Comparison of ENCODE assay signal across 19 mouse cellular contexts in the genomic region with DNA sequence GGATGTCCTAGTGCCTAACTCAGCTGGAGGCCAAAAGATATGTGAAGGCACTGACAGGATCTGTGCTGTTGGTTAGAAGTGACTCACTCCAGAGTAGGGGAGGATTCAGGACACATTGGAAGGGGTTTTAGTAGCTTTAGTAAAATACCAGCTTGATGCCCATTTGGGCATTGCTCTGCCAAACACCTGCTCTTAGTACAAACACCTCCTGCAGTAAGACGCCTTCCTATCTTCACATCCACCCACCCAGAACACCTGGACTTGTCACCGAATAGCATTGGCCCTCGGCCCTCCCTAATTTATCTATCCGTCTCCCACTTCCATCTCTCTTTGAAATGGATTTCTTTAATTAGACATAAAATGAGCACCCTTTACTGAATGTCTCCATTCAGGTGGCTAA.
DNase-seq lines count a peak whose midpoint lies in the region; ATAC-seq lines count a peak whose summit lies in the region.
"Had no signal": no experiment of that assay in that cellular context is flagged by ENCODE, and none has a peak within 500 bp of the region (broad histone marks: within the 10 kb centered on the region; RNA-seq: fewer than 3 reads in every experiment).

No protein-coding gene starts in this region.

- no peaks in the 10 kb centered on the region for H3K36me3 ChIP-seq in forebrain, embryonic 14.5 days (ENCODE audit: control insufficient read depth, insufficient read depth, low read length)
- H3K36me3 ChIP-seq: embryonic facial prominence, embryonic 10.5 days; heart, embryonic 15.5 days; hindbrain, embryonic 10.5 days had no signal

- ATAC-seq in forebrain, embryonic 14.5 days: no peak
- ATAC-seq: forebrain, embryonic 13.5 days had no signal

- H3K9ac ChIP-seq in forebrain, embryonic 14.5 days (ENCODE audit: low read length): no peak overlapping the region
- H3K9ac ChIP-seq: forebrain, embryonic 13.5 days; heart, embryonic 15.5 days; hindbrain, embryonic 14.5 days had no signal

- DNase-seq in layer of hippocampus, adult 8-10 months (ENCODE audit: low spot score in 2 of 2): peak; percentile 18 to 21
- no peak for DNase-seq in layer of hippocampus, postnatal 36 days
- DNase-seq in left cerebral cortex, postnatal 25 days (ENCODE audit: low spot score in 2 of 2): peak; percentile 17 to 55
- no peak for DNase-seq in left cerebral cortex, postnatal 10 days (ENCODE audit: extremely low spot score in 1 of 2, low spot score in 2 of 2)
- DNase-seq in brain, adult 2 months (ENCODE audit: low read depth, low spot score): peak; percentile 67
- peak; percentile 29 to 44 for DNase-seq in left cerebral cortex, postnatal 36 days (ENCODE audit: low spot score in 2 of 2)
- DNase-seq in forebrain, embryonic 14.5 days (ENCODE audit: low spot score): no peak
- DNase-seq: adrenal gland, adult 2 months; adrenal gland, postnatal 25 days; cerebellum, adult 2 months; cerebellum, postnatal 10 days; gastrocnemius, postnatal 10 days; heart, adult 2 months had no signal

- intact Hi-C loops in left cerebral cortex, postnatal 25 days (cut with DNase I): no loop called here
- intact Hi-C loops in left cerebral cortex, postnatal 10 days (cut with DNase I): no loop called here
- intact Hi-C loops in left cerebral cortex, postnatal 36 days (cut with DNase I): no loop called here

- WGBS in forebrain, embryonic 14.5 days: 74% methylated on average over 4 of the region's 4 CpGs

- no peak overlapping the region for H3K27ac ChIP-seq in forebrain, embryonic 14.5 days (ENCODE audit: low read depth, low read length)
- H3K27ac ChIP-seq: embryonic facial prominence, embryonic 10.5 days; forebrain, embryonic 13.5 days; heart, adult 2 months; heart, embryonic 15.5 days; hindbrain, embryonic 14.5 days had no signal

- no peak overlapping the region for H3K4me3 ChIP-seq in forebrain, embryonic 14.5 days (ENCODE audit: low read depth, low read length)
- H3K4me3 ChIP-seq: embryonic facial prominence, embryonic 10.5 days; forebrain, embryonic 13.5 days; heart, adult 2 months; heart, embryonic 15.5 days; hindbrain, embryonic 10.5 days had no signal

- H3K9me3 ChIP-seq in forebrain, embryonic 14.5 days (replicated peaks; ENCODE audit: control insufficient read depth, low read length): no peaks in the 10 kb centered on the region
- H3K9me3 ChIP-seq: embryonic facial prominence, embryonic 10.5 days; forebrain, embryonic 13.5 days; heart, embryonic 15.5 days; hindbrain, embryonic 10.5 days had no signal

- H3K4me2 ChIP-seq in forebrain, embryonic 14.5 days (ENCODE audit: low read length): no peak overlapping the region
- H3K4me2 ChIP-seq: forebrain, embryonic 13.5 days; heart, embryonic 11.5 days; heart, embryonic 15.5 days; hindbrain, embryonic 14.5 days had no signal

- no peaks in the 10 kb centered on the region for H3K27me3 ChIP-seq in forebrain, embryonic 14.5 days (replicated peaks; ENCODE audit: control insufficient read depth, insufficient read depth, low read length)
- H3K27me3 ChIP-seq: forebrain, embryonic 13.5 days; heart, embryonic 15.5 days had no signal

- H3K4me1 ChIP-seq in forebrain, embryonic 14.5 days (ENCODE audit: control insufficient read depth, insufficient read depth, low read length): peaks cover 18% of the 10 kb centered on the region; the same call in 1 of the 2 replicates
- H3K4me1 ChIP-seq: embryonic facial prominence, embryonic 10.5 days; heart, embryonic 15.5 days had no signal

Comparison
In these comparisons a context has a peak if more than half of its experiments do, and no peak if none do; other contexts are left out.
1. DNase-seq: peak in layer of hippocampus, adult 8-10 months (2 of 2), left cerebral cortex, postnatal 25 days (2 of 2), brain, adult 2 months (single experiment) and left cerebral cortex, postnatal 36 days (2 of 2); none in layer of hippocampus, postnatal 36 days (0 of 2), left cerebral cortex, postnatal 10 days (0 of 2) and forebrain, embryonic 14.5 days (single experiment).